Mouse (Mus musculus) ovary, postnatal 36 days (tissue): ENCODE measurements around the gene Zfhx2.

ENCODE experiments used
- DNase-seq: peaks from one replicate; pipeline ENCODE4 v3.0.0; 2022; ENCODE audit warnings: low spot score, mixed read lengths

The Zfhx2 gene

DNA sequence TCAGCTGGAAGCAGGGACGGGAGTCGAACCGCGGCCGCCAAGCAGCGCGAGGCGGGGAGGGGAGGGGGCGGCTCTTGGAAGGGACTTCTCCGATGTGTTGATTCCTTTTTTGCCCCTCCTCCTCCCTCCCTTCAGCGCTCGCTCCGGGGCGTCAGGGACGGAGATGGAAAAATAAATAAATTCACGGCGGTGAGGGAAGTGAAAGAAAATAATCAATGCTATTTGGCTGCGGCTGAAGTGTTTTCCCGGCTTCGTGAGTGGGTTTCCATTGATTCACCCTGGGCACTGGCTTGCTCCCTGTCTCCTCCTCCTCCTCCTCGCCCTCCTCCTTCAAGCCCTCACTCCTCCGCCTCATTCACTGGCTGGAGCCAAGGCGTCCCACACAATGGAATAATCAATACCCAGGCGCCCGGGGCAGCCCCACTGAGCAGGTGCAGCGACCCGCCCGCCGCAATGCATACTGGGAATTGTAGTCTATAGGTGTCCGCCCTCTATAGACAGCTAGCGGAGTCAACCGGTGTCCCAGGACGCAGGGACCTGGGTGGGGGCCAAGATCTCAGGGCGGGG is at the start of gene Zfhx2:
Zfhx2 (minus strand) TSS at position 314 of the 567 bp plus-strand sequence.
- peak; percentile 88 for DNase-seq

DNA sequence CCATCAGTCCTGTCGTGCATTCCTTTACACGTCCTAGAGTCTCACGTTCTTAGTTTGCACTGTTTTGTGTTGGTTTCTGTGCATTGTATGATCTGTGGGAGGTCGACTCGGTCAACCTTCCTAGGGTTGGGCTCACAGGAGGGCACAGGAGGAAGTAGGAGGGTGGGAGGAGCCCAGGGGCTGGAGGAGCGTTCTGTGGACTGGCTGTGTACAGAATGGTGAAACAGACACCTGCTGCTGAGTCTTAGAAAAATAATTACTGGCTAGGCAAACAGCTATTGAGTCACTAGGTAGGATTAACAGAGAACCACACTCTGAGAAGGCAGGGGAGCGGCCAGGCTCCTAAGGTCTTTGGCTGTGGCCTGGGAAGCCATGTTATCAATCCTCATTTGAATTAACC is 47.2 kb upstream of the Zfhx2 start:
- no peak for DNase-seq

DNA sequence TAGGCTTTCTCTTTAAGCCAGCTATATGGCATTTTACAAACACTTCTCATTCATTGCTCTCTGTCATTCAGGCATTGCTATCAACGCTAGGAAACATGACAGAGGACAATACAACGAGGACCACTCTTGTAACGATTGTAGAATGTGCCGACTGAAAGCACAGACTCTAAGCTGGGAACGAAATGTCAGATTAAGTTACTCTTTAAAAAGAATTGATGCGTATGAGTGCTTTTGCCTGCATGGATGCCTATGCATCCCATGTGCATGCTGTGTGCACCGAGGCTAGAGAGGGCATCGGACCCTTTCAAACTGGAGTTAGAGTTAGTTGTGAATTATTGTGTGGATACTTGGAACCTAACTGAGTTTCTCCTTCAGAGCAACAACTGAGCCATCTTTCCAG is 43.6 kb upstream of the Zfhx2 start:
- DNase-seq: no peak

DNA sequence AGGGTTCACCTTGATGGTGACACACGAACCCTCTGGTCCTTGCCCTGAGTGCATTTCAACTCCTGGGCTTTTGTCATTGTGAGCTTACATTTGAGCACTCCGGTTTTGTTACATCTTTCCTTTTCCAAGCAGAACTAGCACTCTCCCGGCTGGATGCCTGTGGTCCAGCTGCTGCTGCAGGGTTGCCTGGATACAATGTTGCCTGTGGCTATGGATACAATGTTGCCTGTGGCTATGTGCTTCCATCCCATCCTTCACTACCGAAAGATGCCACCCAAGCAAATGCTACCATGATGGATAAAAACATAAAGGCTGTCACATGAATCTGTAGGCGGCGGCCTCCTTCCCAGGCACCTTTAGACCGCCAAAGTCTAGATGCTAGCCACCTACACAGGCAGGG is 34.4 kb upstream of the Zfhx2 start:
- DNase-seq: no peak

DNA sequence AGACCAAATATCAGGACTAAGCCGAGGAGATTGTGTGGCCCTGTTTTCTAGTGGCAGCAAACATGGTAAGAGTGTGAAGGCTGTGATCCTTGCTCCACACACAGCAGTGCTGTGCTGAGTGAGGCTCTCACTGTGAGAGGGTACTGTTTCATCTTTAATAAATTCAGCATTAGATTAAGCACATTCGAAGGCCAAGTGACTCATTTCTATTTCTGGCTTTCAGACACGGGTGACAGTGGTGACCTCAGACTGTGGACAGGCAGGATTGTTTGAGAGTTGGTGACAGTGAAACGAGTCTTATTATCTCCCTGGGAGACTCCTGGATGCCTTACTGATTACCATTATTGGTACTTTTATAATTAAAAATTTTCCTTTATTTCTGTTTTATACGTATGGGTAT is 33.6 kb upstream of the Zfhx2 start:
- no peak for DNase-seq

DNA sequence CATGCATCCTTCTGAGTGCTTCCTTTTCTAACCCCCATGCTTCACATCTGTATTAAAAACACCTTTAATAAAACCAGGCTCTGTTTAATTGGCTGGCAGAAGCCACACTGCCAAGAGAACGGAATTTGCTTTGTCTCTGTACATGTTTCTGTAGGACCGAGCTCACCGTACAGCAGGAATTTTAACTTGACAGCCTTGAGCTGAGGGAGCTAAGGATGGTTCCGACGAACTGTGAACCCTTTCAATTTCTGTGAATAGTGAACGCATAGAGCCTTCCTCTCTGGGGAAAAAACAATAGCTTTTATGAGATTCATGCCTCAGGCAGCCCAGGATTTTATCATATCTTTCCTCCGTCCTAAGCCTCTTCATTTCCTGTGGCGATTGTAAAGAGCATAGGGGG is 30.2 kb upstream of the Zfhx2 start:
- DNase-seq: no peak

DNA sequence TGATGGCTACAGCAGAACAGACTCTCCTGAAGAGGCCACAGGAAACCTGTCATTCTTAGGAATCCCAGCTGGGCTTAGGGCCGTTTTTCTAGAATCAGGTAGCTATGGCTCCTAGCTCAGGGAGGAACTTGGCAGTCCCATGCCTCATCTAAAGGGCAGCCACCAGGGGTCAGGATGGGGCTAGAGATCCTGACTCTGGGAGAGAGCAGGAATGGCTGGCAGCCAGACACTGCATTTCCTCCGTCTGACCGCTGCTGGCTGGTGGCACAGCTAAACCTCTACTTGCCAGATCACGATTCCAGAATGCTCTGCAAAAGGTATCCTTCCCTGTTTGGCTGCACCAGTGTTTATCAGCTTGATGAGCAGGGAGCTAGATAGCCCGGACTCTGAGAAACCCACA is 29.8 kb upstream of the Zfhx2 start:
- peak; percentile 80 for DNase-seq

DNA sequence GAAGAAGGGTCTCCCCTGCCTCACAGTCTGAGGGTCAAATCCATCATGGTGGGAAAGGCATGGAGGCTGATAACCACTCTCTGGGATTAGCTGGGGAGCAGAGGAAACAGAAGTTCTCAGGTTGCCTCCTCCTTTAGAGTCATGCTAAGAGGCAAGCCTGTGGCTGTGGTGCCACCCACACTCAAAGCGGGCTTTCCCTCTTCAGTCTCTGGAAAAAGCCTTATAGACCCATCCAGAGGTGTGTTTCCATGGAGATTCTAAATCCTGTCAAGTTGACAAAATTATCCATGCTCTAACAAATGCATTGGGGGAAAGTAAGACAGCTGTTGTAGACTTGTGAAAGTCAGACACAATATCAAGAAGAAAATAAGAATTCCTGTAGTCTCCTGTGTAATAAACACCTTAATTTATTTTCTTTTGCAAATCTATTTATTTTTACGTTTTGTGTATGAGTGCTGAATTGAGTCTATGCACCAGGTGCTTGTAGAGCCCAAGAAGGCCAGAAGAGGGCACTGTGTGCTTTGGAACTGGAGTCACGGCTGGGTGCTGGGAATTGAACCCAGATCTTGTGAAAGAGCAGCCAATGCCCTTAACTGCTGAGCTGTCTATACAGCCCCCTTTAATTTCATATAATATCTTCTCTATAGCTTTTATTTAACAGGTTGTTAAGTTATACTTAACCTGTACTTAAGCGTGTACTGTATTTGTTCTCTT is 27.5 kb upstream of the Zfhx2 start:
- no peak for DNase-seq

DNA sequence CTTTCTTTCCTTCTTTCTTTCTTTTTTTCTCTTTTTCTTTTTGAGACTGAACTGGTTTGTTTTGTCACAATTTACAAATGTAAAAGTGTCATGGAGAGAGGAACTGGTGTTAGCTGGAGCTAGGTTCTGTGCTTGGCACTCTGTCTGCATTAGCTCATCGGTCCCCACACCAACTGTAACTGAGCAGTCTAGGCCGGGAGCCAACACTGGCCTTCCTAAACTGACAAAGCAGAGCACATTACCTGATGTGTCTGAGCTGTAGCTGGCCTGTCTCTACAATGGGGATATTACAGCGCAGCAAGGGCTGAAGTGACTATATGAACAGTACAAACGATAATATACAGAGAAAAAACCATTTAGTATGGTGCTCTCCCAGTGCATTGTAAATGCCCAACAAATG is 26.7 kb upstream of the Zfhx2 start:
- no peak for DNase-seq

DNA sequence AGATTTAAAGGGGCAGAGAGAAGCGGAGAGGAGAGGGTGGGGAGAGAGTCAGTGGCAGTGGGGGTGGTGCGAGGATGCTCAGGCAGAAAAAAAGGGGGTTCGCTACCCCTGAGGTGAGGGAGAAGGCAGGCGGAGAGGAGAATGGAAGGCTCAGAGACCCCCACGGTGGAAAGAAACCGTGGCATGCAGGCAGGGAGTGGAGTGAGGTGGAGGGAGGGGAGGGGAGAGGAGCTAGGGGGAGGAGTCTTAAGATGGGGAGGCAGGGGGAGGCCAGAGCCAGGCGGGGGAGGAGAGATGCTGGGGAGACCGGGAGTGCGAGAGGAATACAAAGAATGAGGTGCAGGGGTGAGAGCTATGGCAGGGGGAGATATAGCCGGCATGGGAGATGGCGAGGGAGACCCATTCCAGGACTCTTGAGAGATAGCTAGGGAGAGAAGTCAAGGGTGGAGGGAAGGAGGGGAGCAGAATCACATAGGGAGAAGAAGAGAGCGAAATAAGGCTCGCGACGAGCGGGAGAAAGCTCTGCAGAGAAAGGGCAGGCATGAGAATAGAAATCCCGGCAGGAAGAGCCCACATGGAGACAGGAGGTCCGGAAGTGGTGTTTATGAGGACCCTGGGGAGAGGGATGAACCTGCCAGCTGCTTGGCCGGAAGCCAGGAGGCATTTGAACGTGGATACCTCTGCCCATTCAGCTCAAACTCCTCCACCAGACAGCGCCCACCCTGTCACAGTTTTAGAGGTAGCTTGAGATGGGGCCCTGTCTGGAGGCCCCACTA is 24.5 kb upstream of the Zfhx2 start, which contains the start of gene Jph4:
Jph4 (minus strand) TSS at position 511 of the 776 bp plus-strand sequence.
- no peak for DNase-seq

DNA sequence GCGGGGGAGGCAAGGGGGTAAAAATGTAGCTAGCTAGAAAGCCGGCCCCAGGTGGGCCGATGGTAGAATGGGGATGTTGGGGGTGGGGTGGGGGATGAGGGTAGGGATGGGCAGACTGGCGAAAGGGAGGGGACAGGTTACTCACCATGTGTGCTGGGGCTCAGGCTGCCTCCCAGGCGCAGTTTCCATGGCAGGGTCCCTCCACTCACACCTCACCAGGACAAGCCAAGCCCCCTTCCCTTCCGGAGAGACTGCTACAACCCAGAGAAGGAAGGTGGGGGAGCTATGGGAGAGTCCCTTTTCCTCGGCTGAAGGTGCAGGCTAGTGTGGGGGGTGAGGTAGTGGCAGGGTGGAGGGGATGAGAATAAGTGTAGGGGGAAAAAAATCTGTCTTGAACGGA is 23.7 kb upstream of the Zfhx2 start:
- no peak for DNase-seq

DNA sequence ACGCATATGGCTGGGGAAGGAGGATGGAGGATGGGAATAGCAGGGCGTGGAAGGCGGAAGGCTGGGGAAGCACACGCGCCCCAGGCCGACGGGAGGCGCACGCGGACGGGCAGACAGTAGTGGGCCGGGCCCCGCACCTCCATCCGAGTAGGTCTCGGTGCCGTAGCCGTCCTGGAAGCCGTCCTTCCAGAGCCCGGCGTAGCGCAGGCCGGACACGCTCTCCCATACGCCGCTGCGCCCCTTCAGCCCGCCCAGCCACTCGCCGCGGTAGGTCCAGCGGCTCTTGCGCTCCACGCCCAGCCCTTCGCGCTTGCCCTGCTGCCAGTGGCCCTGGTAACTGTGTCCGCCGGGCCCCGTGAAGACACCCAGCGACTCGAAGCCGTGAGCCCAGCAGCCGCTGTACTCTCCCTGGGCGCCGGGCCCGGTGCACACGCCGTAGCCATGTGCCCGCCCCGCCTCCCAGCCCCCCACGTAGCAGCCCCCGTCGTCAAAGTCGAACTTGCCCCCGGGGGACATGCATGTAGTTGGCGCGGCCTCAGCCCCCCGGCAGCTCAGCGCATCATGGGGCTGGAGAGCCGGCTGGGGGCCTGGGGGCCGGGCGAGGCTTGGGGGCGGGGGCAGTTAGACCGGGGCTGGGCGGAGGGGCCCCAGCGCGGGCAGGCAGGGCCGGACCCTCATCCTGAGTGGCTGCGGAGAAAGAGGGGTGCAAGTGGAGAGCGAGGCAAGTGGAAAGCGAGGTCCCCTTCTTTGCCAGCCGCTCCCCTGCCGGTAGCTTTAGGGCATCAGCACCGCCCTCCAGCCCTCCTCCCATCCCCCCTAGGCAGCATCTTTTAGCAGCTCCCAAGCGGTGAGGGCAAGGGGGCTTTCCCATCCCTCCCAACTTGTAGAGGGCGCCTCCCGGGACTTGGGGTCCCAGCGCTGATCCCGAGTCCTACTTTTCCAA is 22.9 kb upstream of the Zfhx2 start:
- DNase-seq: peak; percentile 63

DNA sequence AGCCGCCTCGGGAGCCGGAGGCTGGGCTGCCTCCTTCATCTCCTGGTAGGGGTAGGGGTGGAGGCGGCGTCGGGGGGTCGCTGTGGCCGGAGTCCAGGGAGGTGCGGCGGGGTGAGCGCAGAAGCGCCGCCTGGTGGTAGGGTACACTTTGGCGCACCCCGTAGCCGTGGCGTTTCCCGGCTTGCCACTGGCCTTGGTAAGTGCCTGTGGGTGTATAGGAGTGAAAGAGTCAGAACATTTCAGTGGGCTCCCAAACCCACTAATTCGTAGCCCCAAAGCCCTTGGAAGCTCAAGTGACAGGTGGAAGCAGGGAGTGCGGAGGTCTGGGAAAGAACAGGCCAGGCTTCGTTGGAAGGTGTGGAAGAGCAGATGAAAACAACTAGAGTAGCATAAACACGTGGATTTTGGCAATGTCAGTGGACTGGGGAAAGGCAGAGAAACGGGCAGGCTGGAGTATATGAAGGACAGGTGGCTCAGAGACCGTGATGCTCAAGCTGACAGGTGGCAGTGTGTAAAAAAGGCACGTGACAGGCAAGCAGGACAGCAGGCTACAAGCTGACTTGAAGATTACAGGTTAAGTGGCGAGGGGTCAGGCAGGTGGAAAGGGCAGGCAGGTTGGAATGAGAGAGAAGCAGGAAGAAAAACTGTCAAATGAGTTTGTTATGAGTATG is 22.0 kb upstream of the Zfhx2 start:
- DNase-seq: no peak

DNA sequence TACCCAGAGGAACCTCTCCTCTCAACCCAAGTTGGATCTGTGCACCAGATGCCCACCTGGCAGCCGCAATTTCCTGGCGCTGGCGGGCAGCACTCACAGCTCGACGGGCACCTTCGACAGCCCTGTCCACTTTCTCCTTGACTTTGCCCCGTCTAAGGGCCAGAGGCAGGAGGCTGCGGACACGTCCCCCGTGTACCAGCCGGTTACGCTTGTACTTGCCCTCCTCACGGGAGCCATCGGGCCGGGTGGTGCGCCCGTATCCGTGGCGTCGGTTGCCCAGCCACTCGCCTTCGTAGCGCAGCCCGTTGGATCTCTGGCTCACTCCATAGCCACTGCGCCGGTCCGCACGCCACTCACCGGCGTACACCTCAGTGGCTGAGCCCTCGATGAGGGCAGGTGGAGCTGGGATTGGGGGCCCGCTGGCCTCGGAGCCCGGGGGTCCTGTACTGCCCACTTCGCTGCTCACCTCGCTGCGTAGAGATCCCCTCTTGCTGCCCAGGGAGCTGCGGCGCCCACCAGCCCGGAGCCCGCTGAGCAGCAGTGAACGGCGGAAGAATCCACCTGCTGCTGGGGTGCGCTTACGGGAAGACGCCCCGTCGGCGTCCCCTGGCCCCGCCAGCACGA is 21.3 kb upstream of the Zfhx2 start:
- no peak for DNase-seq

DNA sequence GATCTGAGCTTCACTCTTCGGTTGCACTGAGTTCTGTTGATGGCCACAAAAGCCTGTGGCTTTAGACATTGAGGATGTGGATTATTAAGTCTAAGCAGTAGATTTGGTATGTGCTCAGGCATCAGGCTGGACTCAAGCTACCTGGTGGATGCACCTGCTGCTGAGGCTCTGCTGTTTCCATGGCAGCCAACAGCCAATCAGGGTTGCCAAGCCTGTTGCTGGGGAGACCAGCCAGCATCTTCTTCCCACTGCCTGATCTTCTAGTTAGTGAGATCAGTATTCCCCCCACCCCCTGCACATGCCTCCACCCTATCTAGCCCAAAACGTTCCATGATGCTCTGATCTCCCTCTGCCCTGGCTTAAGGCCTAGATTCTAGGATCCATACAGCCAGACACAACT is 19.6 kb upstream of the Zfhx2 start:
- no peak for DNase-seq

DNA sequence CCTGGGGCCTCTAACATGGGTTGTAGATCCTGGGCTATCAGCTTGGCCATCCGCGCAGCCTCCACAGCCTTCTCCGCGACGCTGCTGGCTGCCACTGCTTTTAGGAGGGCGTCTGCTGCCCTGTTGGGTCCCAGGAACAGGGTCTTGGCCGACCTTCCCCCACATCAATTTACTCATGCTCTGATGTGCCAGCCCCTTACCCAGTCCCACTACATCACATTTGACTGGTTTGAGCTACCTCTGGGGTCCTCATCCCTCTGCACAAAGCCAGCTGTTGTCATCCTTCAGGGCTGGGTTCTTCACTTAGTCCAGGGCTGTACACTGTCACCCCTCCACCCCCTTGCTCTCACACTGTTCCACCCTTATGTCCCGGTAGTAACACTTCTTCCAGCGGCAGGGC is 18.0 kb upstream of the Zfhx2 start:
- DNase-seq: no peak

DNA sequence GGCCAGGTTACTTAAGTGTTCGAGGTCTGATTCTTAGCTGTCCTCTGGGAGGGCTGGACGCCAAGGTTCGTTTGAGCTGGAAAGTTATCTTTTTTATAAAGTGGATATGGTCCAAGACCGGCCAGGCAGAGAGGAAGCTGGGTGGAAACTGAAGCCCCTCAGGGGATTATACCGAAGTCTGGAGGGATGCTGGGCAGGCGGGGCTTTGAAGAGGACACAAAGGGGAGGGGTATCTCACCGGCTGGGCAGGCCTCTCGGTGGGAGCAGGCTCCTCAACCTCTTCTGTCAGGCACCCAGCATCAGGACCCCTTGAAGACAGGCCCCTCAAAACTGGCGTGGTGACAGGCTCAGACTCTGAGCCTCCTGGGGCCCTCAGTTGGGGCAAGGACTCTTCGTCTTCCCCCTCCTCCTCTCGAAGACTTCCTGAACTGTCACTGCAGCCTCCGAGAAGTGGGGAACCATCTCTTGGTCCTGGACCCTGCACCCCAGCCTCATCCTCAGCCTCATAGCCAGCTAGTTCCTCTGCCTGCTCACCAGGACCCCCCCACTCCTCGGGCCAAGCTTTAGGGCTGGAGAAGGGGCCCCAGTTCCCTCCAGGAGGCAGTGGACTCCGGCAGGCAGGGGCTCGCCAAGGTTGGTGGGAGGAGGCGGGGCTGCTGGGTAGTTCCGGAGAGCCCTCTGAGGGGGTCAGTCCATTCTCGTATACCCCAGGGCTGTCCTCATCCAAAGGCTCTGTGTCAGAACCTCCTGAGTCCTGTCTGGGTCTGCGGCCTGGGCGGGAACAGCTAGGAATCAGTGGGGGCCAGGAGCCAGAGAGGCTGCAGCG is 17.1 kb upstream of the Zfhx2 start:
- no peak for DNase-seq

DNA sequence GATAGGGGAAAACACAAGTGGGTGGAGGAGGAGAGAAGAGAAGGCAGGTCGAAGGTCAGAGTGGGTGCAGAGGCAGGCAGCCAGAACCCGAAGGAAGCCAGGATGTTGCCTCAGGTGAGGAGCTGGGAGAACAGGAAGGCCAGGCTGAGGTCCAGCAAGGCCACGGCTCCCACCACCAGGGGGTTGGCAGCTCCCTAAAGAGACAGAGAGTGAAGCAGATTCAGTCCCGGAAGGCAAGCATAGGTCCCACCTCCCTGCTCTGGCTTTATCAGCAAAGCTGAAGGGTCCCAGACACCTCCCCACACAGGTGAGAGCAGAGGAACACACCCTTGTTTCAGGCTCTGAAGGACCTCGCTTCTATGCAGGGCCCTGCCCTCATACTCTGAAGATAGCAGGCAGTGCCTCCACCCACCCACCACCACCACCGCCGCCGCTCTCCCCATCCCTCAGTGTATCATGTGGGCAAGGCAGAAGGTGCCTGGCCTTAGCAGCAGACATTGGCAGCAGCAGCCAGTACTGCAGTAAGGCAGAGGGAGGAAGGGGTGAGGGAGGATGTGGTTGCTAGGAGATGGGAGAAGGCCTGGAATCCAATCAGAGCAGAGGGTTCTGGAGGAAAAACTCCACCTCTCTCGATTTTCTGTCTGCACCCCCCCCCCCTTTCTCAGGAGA is 16.2 kb upstream of the Zfhx2 start:
- DNase-seq: no peak

DNA sequence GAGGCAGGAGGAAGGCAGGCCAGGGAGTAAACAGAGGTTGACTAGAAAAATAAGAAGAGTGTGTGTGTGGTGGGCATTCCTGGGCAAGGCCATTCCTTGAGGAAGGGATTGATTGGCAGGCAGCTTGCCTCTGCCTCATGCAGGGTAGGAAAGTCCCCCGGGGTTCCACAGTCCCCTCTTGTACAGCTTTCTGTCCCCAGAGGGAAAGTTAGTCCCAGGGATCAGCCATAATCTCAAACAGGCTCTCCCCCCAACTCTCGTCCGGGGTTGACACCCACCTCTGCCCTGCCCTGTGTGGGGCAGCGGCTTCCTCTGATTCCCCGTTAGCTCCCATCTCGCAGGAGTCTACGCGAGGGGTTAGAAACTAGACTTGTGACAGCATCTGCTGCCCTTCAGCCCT is 14.9 kb upstream of the Zfhx2 start:
- no peak for DNase-seq
